Comparison of ENCODE assay signal across 19 mouse cellular contexts in the genomic region with DNA sequence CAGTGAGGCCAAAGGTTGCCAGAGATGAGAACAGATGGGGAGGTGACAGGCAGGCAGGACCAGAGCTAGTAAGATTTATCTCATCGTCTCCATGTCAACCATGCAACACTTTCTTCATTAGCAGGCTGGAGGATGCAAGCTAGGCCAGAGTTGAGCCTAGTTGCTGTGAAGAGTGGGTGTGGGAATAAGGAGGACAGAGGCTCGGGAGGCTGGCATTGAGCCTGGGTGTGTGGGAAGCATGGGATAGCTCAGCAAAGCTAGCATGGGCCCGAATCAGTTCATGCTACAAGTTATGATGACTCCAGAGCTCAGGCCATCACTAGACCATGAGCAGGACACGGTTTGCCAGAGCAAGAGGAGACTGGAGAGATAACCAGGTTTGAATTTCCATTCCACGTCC.
DNase-seq lines count a peak whose midpoint lies in the region; TF ChIP-seq lines count a peak whose summit lies in the region.
"Had no signal": no experiment of that assay in that cellular context is flagged by ENCODE, and none has a peak within 500 bp of the region (broad histone marks: within the 10 kb centered on the region; RNA-seq: fewer than 3 reads in every experiment).

No protein-coding gene starts in this region.

- intact Hi-C loops in left cerebral cortex, adult 2 months (cut with DNase I): loop anchor here (5.0 kb wide), 1 partner anchor 45 kb away; no protein-coding TSS in a partner anchor
- intact Hi-C loops in left cerebral cortex, postnatal 4 days (cut with DNase I): no loop called here
- intact Hi-C loops in left cerebral cortex, postnatal 36 days (cut with DNase I): loop anchor here (5.0 kb wide), 1 partner anchor 45 kb away; no protein-coding TSS in a partner anchor

- no peak for TF ChIP-seq CTCF in left cerebral cortex, adult 2 months (IDR thresholded peaks at IDR 0.05)

- no peak overlapping the region for H3K27ac ChIP-seq in left cerebral cortex, adult 2 months
- H3K27ac ChIP-seq: embryonic facial prominence, embryonic 10.5 days; forebrain, embryonic 12.5 days; heart, adult 2 months; heart, embryonic 15.5 days; hindbrain, embryonic 12.5 days; liver, embryonic 14.5 days; lung, embryonic 15.5 days; stomach, embryonic 15.5 days had no signal

- DNase-seq in gastrocnemius, postnatal 10 days: peak; percentile 16
- no peak for DNase-seq in gastrocnemius, postnatal 25 days
- DNase-seq in left cerebral cortex, adult 2 months (ENCODE audit: extremely low spot score in 1 of 2, low spot score in 2 of 2): peak; percentile 49 to 72
- no peak for DNase-seq in left cerebral cortex, postnatal 4 days
- DNase-seq in left cerebral cortex, postnatal 36 days (ENCODE audit: low spot score in 2 of 2): peak; percentile 70 to 71
- no peak for DNase-seq in embryo, embryonic 10 days (ENCODE audit: low spot score)
- no peak for DNase-seq in thymus, postnatal 25 days
- DNase-seq: cerebellum, adult 8-10 months; heart, adult 2 months; kidney, adult 2 months; kidney, postnatal 10 days; retina, postnatal 1 day had no signal

- no peak overlapping the region for H3K4me3 ChIP-seq in left cerebral cortex, adult 2 months
- H3K4me3 ChIP-seq: embryonic facial prominence, embryonic 10.5 days; forebrain, embryonic 12.5 days; heart, adult 2 months; heart, embryonic 15.5 days; hindbrain, embryonic 12.5 days; lung, embryonic 15.5 days; stomach, embryonic 15.5 days had no signal

Comparison
In these comparisons a context has a peak if more than half of its experiments do, and no peak if none do; other contexts are left out.
1. DNase-seq: peak in gastrocnemius, postnatal 10 days (single experiment), left cerebral cortex, adult 2 months (2 of 2) and left cerebral cortex, postnatal 36 days (2 of 2); none in gastrocnemius, postnatal 25 days (single experiment), left cerebral cortex, postnatal 4 days (single experiment), embryo, embryonic 10 days (single experiment) and thymus, postnatal 25 days (single experiment).